Mouse (Mus musculus): ENCODE results near the gene Vav1. TPM values are rescaled to one million over a fixed set of nuclear protein-coding genes. Genes with fewer than 3 reads are reported as not detected.

Gene Vav1
- polyA plus RNA-seq, 1 experiment from 2014 or later = 1.1 TPM

GRCm38 (mm10) chr17:57351107-57351506 lies 72.2 kb downstream of the Vav1 start:
- Histone ChIP-seq H3K27ac (ENCODE audit: low read length) (no peak overlapping the region), H3K4me1 (replicated peaks; ENCODE audit: control insufficient read depth, insufficient read depth, low read length) (no peaks in the 10 kb centered on the region), H3K27me3 (replicated peaks; ENCODE audit: control insufficient read depth, insufficient read depth, low read length) (no peaks in the 10 kb centered on the region), H3K9me3 (ENCODE audit: control insufficient read depth, low read length) (no peaks in the 10 kb centered on the region), H3K4me2 (ENCODE audit: low read length) (no peak overlapping the region), H3K36me3 (ENCODE audit: control insufficient read depth, insufficient read depth) (no peaks in the 10 kb centered on the region), H3K4me3 (replicated peaks; ENCODE audit: low read length) (no peak overlapping the region), H3K9ac (replicated peaks; ENCODE audit: low read depth, low read length) (no peak overlapping the region)
- ATAC-seq = no peak
- 84% methylated on average over 9 of the region's 9 CpGs for WGBS

GRCm38 (mm10) chr17:57358441-57358840 lies 79.5 kb downstream of the Vav1 start, which contains the start of gene Adgre1:
Adgre1 (plus strand) TSS chr17:57358691.
- Histone ChIP-seq H3K4me2 (ENCODE audit: low read length) (no peak within 1 kb of the TSS), H3K9ac (replicated peaks; ENCODE audit: low read depth, low read length) (no peak within 1 kb of the TSS), H3K27me3 (replicated peaks; ENCODE audit: control insufficient read depth, insufficient read depth, low read length) (no peaks in the 10 kb centered on the region), H3K4me1 (replicated peaks; ENCODE audit: control insufficient read depth, insufficient read depth, low read length) (no peaks in the 10 kb centered on the region), H3K9me3 (ENCODE audit: control insufficient read depth, low read length) (no peaks in the 10 kb centered on the region), H3K4me3 (replicated peaks; ENCODE audit: low read length) (no peak within 1 kb of the TSS), H3K36me3 (ENCODE audit: control insufficient read depth, insufficient read depth) (no peaks in the 10 kb centered on the region), H3K27ac (ENCODE audit: low read length) (no peak within 1 kb of the TSS)
- 5% methylated on average over 1 of the region's 1 CpGs for WGBS
- ATAC-seq = no peak

- Histone ChIP-seq H3K9me3 (ENCODE audit: control insufficient read depth, low read length) (no peaks in the 10 kb centered on the region), H3K4me3 (replicated peaks; ENCODE audit: low read length) (no peak overlapping the region), H3K27ac (ENCODE audit: low read length) (no peak overlapping the region), H3K4me1 (replicated peaks; ENCODE audit: control insufficient read depth, insufficient read depth, low read length) (no peaks in the 10 kb centered on the region), H3K9ac (replicated peaks; ENCODE audit: low read depth, low read length) (no peak overlapping the region), H3K4me2 (ENCODE audit: low read length) (no peak overlapping the region), H3K36me3 (ENCODE audit: control insufficient read depth, insufficient read depth) (no peaks in the 10 kb centered on the region), H3K27me3 (replicated peaks; ENCODE audit: control insufficient read depth, insufficient read depth, low read length) (no peaks in the 10 kb centered on the region)
- no peak for ATAC-seq
- 89% methylated on average over 11 of the region's 11 CpGs for WGBS
These were observed 80.8 kb downstream of the Vav1 start for GRCm38 (mm10) chr17:57359485-57360241.

Other genes starting within 250 kb of the Vav1 start
- 29.6 and 30.8 TPM in 2 replicates for gene Khsrp, start 247.6 kb upstream of the Vav1 start, polyA plus RNA-seq (2015; fragmentation: Nextera tagmentation; extraction: Ambion mirVana)
- not detected in 2 replicates for gene Slc25a41, start 237.4 kb upstream of the Vav1 start, polyA plus RNA-seq (2015; fragmentation: Nextera tagmentation; extraction: Ambion mirVana)
- 1.5 and 2.1 TPM in 2 replicates for gene Crb3, start 220.0 kb upstream of the Vav1 start, polyA plus RNA-seq (2015; fragmentation: Nextera tagmentation; extraction: Ambion mirVana)
- 27.8 and 33.4 TPM in 2 replicates for gene Slc25a23, start 219.2 kb upstream of the Vav1 start, polyA plus RNA-seq (2015; fragmentation: Nextera tagmentation; extraction: Ambion mirVana)
- 2.4 and 4.2 TPM in 2 replicates for gene Dennd1c, start 200.6 kb upstream of the Vav1 start, polyA plus RNA-seq (2015; fragmentation: Nextera tagmentation; extraction: Ambion mirVana)
- 285 and 318 TPM in 2 replicates for gene Tubb4a, start 191.3 kb upstream of the Vav1 start, polyA plus RNA-seq (2015; fragmentation: Nextera tagmentation; extraction: Ambion mirVana)
- 9.8 and 10.1 TPM in 2 replicates for gene Tnfsf9, start 173.8 kb upstream of the Vav1 start, polyA plus RNA-seq (2015; fragmentation: Nextera tagmentation; extraction: Ambion mirVana)
- gene Cd70, start 129.3 kb upstream of the Vav1 start, polyA plus RNA-seq (2015; fragmentation: Nextera tagmentation; extraction: Ambion mirVana) = 0.30 TPM in 1 of 2 replicates, not detected in the other
- not detected in 2 replicates for gene Tnfsf14, start 84.9 kb upstream of the Vav1 start, polyA plus RNA-seq (2015; fragmentation: Nextera tagmentation; extraction: Ambion mirVana)
- 0.65 and 1.2 TPM in 2 replicates for gene C3, start 51.0 kb upstream of the Vav1 start, polyA plus RNA-seq (2015; fragmentation: Nextera tagmentation; extraction: Ambion mirVana)
- 18.2 and 18.3 TPM in 2 replicates for gene Gpr108, start 30.7 kb upstream of the Vav1 start, polyA plus RNA-seq (2015; fragmentation: Nextera tagmentation; extraction: Ambion mirVana)
- gene Trip10, start 29.6 kb upstream of the Vav1 start, polyA plus RNA-seq (2015; fragmentation: Nextera tagmentation; extraction: Ambion mirVana) = 12.0 and 14.2 TPM in 2 replicates
- gene Adgre1, start 79.6 kb downstream of the Vav1 start, polyA plus RNA-seq (2015; fragmentation: Nextera tagmentation; extraction: Ambion mirVana) = 3.0 and 3.6 TPM in 2 replicates

Measured in forebrain, embryonic 16.5 days (tissue).